Mouse (Mus musculus) adrenal gland, postnatal 4 days (tissue): Measurements from ENCODE around the gene Cep128. TPM values are rescaled to one million over a fixed set of nuclear protein-coding genes. Genes with fewer than 3 reads are reported as not detected.

Experiments
- DNase-seq, 2 experiments: peaks; one replicate each; pipeline ENCODE4 v3.0.0; 2021 to 2022; ENCODE audit warnings: low spot score in 2 of 2, mixed read lengths in 2 of 2
- total RNA-seq, 2 experiments: library from RNA; stranded (reverse); gene quantifications; 2 replicates each; pipeline ENCODE4 v1.2.3; 2021

Gene Cep128
- total RNA-seq, 2 experiments from 2014 or later = 9.7 to 10.7 TPM

DNA sequence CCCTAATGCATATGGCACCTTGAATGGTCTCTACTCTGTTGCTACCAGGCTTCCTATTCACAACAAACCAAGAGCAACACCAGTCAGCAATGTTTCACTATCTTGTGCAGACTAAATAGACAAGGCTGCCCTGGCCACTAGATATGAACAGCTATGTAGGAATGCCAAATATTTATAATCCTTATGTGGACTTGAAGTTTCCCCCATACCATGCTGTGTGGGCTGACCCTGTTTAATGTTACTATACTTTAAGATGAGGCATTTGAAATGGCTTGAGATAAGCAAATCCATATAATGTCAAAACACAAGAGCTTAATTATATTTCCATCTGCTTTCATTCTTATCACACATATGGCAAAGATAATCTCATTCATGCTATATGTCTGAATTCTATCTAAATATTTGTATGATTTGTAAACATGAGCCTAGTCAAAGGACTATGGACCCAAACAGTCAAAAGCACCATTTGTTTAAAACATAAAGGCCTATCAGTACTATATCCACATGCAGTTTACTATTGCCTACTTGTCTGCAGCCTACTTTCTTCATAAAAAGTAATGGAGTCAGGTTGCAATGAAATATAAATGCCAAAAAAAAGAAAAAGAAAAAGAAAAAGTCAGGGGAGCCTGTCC is 319.7 kb downstream of the Cep128 start:
- no peak for DNase-seq

DNA sequence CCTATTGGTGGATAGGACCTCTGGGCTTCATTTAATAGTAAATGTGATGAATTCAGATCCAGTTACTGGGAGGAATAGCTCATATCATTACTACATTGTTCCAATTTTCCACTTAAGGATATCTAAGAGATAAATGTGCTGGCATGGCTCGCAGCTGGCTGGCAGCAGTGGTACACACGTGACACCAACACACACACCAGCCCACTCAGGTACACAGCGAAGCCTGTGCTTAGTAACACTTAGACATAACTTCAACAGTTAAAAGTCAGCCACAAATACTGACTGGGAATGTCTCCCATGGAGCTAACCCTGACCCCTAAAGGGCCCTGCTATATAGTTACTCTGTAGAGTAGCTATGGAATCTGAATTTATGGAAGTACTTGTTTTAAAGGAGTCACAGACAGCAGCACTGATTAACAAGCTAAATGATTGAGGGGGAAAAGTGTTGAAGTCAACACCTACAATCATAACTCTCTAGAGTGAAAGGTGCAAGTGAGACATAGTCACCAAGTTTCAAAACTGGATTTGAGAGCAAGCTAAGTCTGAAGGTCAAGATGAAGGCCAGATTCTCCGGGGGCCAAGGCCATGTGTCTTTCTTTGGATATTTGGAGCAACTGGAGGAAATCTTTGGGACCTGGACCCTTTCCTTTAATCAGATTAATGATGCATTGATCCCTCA is 320.7 kb downstream of the Cep128 start:
- DNase-seq = no peak

DNA sequence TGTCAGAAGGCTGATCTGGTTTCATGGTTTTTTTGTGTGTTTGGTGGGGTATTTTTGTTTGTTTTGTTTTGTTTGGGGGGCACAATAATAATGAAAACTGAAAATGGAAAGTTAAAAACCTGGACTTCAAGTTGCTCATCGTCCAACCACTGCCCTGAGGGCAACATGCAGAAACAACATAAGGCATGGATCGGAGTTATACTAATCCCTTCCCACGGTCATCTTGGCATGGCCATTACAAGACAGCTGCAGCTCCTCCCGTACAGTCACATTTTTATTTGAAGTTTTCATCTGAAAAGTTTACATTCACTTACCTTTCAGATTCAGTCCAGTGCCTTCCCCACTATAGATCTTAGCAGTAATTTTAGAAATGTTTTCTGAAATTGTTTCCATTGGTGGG is 321.5 kb downstream of the Cep128 start:
- no peak for DNase-seq

DNA sequence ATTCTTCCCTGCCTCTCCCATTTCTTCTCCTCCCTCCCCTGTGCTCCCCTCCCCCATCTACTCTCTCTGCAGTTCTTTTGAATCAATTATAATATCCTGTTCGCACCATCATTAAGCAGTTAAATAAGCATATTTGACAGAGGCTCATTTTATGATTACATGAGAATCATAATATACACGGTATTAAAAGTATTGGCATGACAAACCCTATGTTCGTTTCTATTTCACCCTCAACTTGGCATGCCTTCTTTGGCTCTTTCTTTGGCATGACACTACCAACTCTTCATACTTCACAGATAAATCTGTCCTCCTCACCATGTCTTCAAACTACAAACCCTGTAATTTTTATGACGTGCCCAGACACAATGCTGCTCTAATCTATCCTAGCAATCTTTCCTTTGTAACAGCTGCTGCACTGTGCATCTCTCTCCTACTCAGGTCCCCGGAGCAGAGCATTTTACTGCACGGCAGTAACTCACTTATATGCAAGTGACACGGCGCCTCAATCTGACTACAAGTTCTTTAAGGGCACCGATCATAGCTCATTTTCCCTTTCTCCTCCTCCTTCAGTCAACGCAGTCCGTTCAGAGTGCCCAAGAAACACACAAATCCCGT is 324.4 kb downstream of the Cep128 start:
- DNase-seq = no peak

DNA sequence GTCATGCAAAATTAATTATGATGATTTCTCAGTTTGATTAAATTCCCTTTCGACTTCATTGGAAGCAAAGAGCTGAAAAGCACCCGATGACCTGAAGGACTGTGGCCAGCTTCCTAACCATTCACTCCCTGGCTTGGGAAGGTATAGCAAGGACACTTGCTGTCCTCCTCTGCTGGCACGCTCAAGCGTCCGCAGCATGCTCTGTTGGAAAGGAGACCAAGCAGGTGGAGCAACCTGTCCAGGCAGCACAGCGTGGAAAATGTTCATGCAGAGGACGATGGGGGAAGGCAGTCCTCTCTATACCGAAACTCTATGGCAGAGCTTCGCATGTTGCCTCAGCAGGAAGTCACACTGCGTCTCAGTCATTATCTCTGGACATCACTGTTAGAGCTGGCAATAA is 327.3 kb downstream of the Cep128 start:
- no peak for DNase-seq

DNA sequence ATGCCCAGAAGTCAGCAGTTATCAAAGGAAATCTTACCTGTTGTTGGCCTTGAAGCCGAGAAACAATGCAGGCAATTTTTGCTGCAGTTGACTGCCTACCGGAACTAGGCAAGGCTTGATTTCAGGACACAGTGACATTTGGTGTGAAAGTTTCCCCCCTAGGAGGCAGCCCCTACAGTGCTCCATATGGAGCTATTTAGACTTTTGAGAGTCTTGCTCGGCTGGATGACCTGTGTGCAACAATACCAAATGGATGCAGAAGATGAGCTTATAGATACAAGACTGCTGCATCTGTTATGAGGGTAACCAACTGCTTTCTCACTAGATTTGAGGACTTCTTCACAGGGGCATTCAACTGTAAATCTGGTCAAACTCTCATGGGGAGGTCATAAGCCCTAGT is 331.9 kb downstream of the Cep128 start:
- DNase-seq = no peak

DNA sequence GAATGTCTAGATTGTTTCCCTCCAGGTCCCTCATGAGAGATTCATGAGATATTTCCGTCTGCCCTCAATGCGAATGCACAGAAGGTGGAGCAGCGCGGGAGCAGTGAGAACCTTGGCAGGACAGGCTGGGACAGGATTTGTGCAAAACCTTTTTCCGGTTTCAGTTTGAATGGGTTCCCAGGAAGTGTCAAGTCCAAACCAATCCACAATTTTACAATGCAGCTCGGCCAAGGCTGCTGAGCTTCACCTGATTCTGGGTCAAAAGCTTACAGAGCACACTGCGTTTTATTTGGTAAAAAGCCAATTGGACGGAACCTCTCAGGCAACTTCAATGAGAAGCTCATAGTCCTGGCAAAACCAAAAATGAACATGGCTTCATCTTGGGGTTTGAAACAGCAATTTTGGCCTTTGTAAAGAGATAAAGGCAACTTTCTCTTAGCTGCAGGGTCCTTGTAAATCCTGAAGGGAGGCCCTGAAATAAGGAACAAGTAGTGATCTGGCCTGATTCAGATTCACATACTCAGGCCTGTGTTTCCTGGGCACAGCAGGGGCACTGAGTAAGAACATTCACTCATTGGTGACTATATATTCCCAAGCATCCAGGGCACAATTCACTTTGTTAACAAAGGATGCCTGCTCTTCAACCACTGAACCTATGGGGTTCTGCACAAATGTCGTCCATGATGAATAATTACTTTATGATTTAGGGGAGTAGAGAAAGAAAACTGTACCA is 333.4 kb downstream of the Cep128 start:
- no peak for DNase-seq

DNA sequence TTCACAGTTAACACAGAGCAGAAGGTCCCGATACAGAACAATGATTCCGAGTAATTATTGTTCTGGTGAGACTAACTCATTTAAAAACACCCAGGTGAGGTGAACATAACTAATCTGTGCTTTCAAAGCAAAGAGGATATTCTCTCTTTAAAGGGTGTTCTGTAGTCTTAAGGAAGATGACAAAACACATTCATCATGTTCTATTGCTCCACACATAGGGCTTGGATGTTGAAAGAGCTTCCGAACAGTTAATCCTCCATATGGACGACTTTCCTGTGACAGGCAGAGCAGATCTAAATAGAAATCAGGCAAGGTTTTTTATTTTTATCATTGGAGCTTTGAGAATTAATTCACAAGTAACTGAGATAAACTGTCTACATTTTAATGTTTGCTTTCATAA is 342.8 kb downstream of the Cep128 start:
- no peak for DNase-seq

DNA sequence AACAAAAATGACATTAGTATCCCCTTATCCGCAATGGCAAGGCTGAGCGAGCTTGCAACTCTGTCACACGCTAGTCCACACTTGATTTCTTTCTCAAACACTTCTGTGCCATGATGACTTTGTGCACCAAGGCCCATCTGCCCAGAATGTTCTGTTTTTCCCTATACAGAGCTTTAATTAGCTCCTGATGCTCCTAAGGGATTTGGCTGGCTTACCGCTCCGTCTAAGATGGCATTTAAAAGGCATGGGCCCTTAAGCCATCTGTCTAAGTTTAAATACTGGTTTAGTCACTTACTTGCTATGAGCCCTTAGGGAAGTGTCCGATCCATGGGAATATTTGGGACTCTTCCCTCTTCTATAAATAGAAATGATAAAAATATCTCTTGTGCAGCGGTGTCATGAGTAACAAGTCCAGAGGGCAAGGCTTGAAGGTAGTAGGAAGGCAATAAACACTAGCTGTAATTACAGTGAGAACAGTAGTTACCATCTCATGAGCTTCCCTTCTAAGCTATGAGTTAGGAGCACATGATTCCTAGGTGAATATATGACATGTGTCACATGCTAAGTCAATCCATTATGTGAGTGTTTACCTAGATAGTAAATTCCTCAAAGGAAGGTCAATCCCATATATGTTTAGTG is 343.8 kb downstream of the Cep128 start:
- no peak for DNase-seq

DNA sequence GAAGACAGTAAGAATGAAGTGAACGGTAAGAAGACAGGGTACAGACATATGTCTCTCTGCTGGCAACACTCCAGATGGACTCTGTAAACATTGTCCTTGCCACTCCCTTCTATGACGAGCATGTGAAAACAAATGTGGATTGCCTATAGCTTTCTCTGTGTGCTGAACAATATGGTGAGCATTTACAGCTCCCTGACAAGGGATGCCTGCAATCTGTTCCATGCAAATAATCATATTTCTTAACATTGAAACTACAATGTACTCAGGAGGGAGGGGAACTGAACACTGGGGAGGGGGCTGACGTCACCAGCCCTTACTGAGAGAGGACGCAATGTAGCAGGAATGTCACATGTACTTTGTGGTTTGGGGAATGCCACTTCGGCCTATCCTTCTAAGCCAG is 355.1 kb downstream of the Cep128 start:
- DNase-seq = no peak

DNA sequence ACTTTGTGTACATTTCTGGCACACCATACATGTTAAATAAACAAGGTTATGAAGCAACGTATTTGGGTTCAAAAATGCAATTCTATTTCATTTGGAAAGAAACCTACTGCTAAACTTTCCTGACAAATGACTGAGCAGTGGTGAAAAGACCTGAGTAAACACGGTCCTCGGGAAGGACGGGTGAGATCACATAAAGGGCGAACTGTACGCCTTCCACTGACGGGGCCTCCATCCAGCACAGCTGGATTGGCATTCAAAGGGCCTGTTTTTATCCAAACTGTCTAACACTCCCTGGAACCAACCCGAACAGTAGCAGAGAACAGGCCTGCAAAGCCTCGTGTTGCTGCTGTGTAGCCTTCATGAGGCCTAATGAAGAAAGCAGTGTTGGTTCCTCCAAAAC is 356.5 kb downstream of the Cep128 start:
- DNase-seq = no peak

DNA sequence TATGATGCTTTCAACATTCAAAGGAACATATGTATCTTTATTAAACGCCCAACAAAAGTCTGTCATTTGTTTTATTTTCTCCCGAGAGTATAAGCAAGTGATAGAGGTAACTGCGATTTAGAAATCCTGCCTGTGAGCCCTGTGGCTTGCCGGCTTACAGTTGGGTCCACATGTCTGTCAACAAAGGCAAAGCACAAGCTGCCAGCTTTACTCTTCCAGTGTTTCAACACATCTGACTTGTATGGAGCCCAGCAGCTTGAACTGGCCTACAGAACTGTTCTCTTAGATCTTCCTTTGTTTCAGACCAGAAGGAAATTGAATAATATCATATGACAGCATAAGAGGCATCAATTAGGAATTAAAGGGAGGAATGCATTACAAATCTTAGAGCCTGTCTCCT is 357.1 kb downstream of the Cep128 start:
- no peak for DNase-seq

DNA sequence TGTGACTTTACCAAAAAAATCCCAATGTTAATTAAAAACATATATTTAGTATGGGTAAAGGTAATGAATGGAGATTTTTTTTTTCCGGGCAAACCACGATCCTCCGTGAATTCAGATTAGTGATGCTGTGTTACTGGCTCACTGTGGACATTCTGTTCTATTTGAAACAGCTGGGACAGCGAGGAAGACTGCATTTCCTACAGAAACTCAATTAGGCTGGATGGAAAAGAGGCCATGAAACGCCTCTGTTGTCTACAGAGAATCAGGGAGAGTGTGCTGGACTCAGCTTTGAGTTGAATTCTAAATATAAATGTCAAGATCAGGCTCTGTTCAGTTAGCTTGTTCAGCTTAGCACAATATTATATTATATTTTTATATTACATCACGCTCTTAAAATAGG is 369.1 kb downstream of the Cep128 start:
- DNase-seq = no peak

DNA sequence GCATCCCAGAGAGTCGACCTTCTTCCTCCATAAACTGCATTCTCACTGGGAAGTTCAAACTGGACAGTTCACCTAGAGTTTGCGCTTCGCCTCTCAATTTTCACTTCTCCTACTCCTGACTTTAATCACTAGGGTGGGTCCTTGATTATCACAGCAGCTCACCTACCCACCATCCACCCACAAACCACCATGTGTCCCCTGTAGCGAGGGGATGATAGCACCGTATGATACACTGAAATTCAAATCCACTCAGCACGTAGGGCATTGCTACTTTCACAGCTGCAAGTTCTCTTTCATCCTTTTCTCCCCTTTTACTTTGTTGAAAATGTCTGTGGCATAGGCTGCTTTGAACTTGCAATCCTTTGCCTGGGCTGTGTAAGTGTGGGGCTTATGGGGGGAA is 371.2 kb downstream of the Cep128 start:
- no peak for DNase-seq

DNA sequence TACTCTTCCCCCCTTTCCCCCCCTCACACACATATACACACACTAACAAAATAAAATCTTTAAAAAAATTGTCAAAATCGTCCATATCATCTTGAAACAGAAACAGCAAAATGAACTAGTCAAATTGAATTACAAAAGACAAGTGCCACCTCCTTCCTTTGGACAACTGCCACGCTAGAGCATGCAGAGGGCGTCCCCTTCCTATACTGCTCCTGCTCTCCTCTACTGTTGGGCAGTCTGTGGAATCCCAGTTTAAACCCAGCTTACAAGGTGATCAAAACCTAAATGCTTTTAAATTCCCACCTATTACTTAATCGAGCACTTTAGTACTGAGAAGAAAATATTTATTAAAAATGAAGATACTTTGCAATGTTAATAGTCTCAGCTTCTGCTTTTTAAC is 372.0 kb downstream of the Cep128 start:
- DNase-seq = no peak

DNA sequence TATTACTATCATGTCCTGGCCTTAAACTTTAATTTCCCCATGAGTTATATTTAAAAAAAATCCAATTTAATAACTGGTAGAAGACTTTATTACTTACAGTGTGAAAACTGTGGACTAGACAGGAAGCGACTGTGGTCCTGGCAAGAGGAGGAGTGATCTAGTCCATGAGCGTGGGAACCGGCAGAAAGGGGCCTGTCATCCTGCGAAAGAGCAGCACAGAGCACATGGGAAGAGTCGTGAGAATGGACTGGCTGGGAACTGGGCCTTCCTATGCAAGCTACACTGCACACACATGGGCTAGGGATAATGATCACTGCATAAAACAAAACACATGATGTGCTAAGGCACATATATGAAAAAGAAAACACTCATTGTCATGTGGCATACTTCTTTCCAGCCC is 375.5 kb downstream of the Cep128 start:
- DNase-seq = no peak

DNA sequence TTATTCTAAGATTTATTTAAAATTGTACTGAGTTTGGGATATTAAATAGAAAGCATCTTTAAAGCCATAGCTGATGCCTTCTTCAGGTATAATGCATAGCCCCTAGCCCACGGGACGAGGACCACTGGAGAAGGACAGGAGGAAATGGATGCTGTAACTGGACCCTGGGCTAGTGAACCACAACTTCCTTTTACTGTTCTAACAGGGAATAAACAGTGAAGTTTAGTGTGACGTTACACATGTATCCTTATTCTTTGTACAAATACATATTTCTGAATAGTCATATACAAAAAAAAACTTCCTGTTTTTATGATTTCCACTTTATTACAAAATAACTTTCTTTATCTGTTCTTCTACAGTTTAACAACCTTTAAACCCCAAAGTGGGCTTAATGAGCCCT is 376.0 kb downstream of the Cep128 start:
- DNase-seq = no peak

DNA sequence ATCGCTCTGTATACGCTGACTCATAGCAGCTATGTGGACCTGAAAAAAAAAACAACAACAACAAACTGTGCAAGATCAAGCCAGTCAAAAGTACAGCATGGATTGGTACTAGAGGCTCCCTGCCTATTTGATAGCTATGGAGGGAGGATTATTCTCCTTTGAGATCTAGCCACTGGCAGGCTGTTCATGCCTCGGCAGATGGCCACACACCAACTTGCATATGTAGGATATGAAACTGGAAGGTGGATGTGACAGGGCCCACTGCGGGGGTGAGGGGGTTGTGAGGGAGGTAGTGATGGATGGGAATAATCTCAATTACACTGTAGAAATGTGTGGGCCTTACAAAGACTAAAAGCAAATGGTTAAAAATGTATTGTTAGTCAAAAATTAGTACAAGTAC is 386.7 kb downstream of the Cep128 start:
- DNase-seq = no peak

DNA sequence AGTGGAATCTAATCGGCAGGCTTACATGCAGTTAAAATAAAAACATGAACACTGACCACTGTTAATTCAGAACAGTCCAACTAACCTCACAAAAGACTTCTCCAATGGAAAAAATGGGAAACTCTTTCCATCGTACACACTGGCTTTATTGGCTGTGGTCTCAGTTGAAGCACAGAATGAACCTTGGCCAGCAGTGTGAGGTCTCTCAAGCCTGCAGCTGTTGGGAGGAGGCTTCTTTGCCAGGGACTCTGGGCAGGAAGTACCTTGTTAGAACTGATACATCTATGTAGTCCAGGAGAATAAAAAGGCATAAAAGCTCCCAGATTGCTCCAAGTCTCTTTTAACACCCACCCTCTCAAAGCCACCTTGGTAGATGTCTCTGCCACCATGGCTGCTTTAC is 390.9 kb downstream of the Cep128 start:
- no peak for DNase-seq

DNA sequence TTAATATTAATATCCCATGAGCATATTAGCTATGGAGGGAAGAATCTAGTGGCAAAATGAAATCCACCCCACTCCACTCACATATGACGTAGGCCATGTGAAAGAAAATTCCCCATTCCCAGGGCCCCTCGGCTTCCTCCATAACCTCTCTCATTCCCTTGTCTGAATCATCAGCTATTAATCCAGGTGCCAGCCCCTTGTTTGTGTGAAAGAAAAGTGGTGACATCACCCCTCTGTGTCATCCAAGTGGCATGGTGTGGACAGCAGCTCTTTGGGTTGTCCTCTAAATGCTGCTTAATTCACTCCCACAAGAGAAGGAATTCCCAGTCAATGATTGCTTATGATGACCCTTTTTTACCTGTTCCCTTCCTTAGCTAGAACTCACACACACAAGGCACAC is 396.4 kb downstream of the Cep128 start:
- no peak for DNase-seq

DNA sequence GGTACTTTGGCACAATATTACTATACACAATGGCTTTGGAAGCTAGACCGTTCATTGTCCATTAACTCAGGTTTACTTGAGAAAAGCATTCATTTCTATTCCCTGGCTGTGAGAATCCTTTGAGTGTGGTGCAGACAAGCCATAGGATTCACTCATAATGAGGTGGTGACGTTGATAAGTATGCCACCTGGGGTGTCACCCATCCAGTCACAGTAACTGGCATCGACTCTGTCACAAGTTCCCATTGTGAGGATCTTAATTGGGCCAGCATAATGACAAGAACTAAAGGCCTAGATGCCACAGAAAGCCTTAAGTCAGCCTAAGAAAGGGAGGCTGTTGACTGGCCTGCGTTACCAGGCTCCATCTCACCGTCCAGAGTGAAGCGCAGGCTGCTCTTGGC is 396.9 kb downstream of the Cep128 start:
- DNase-seq = no peak

DNA sequence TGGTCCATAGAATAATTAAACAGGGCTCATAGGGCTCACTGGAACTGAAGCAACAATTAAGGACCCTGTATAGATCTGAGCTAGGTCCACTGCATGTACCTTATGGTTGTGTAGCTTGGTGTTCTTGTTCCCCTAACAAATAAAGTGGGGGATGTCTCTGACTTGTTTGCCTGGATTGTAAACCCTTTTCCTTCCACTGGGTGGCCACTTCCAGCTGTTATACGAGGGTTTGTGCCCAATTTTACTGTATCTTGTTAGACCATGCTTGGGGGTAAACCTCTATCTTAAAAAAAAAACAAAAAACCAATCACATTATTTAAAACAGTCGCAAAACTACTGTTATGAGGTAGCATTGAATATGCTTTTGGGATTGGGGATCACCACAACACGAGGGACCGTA is 402.2 kb downstream of the Cep128 start:
- no peak for DNase-seq
